22 mouse cellular contexts compared by ENCODE assay signal in genomic region chr10:20362450-20363118, GRCm38 (mm10). TPM values are rescaled to one million over a fixed set of nuclear protein-coding genes. Genes with fewer than 3 reads are reported as not detected.
DNase-seq lines count a peak whose midpoint lies in the region; ATAC-seq lines count a peak whose summit lies in the region.
"Had no signal": no experiment of that assay in that cellular context is flagged by ENCODE, and none has a peak within 500 bp of the region (broad histone marks: within the 10 kb centered on the region; RNA-seq: fewer than 3 reads in every experiment).

No protein-coding gene starts in this region.

- WGBS in forebrain, embryonic 14.5 days, result 70% methylated on average over 4 of the region's 4 CpGs
- WGBS in forebrain, embryonic 10.5 days, result 85% methylated on average over 4 of the region's 4 CpGs
- 72% methylated on average over 4 of the region's 4 CpGs for WGBS in hindbrain, embryonic 16.5 days
- WGBS in hindbrain, embryonic 11.5 days, result 83% methylated on average over 4 of the region's 4 CpGs
- WGBS in neural tube, embryonic 12.5 days, result 84% methylated on average over 4 of the region's 4 CpGs

- H3K36me3 ChIP-seq in forebrain, embryonic 14.5 days (ENCODE audit: control insufficient read depth, insufficient read depth, low read length), result no peaks in the 10 kb centered on the region
- peaks cover 34% of the 10 kb centered on the region for H3K36me3 ChIP-seq in forebrain, embryonic 10.5 days (replicated peaks)
- no peaks in the 10 kb centered on the region for H3K36me3 ChIP-seq in hindbrain, embryonic 16.5 days (ENCODE audit: control insufficient read depth, insufficient read depth, low read length)
- no peaks in the 10 kb centered on the region; the same call in 1 of the 2 replicates for H3K36me3 ChIP-seq in hindbrain, embryonic 11.5 days (ENCODE audit: control insufficient read depth, insufficient read depth, low read length)
- H3K36me3 ChIP-seq in neural tube, embryonic 12.5 days, result peaks cover 4% of the 10 kb centered on the region
- H3K36me3 ChIP-seq: embryonic facial prominence, embryonic 15.5 days had no signal

- H3K27me3 ChIP-seq in forebrain, embryonic 14.5 days (replicated peaks; ENCODE audit: control insufficient read depth, insufficient read depth, low read length), result no peaks in the 10 kb centered on the region
- no peaks in the 10 kb centered on the region for H3K27me3 ChIP-seq in forebrain, embryonic 10.5 days (ENCODE audit: poor library complexity, severe bottlenecking)
- no peaks in the 10 kb centered on the region for H3K27me3 ChIP-seq in hindbrain, embryonic 16.5 days (replicated peaks; ENCODE audit: control insufficient read depth, insufficient read depth, low read length)
- H3K27me3 ChIP-seq in hindbrain, embryonic 11.5 days (ENCODE audit: control insufficient read depth, insufficient read depth, low read length), result no peaks in the 10 kb centered on the region
- no peaks in the 10 kb centered on the region for H3K27me3 ChIP-seq in neural tube, embryonic 12.5 days (replicated peaks)
- H3K27me3 ChIP-seq: embryonic facial prominence, embryonic 15.5 days; limb, embryonic 13.5 days; liver, embryonic 12.5 days; midbrain, embryonic 12.5 days had no signal

- H3K4me3 ChIP-seq in forebrain, embryonic 14.5 days (ENCODE audit: low read depth, low read length), result no peak overlapping the region
- no peak overlapping the region for H3K4me3 ChIP-seq in forebrain, embryonic 10.5 days
- H3K4me3 ChIP-seq in hindbrain, embryonic 16.5 days (ENCODE audit: low read length), result no peak overlapping the region
- no peak overlapping the region for H3K4me3 ChIP-seq in hindbrain, embryonic 11.5 days (ENCODE audit: low read depth, low read length)
- no peak overlapping the region for H3K4me3 ChIP-seq in neural tube, embryonic 12.5 days
- H3K4me3 ChIP-seq: embryonic facial prominence, embryonic 15.5 days; heart, embryonic 10.5 days; limb, embryonic 13.5 days; liver, embryonic 12.5 days; midbrain, embryonic 12.5 days; myocyte had no signal

- no peaks in the 10 kb centered on the region for H3K4me1 ChIP-seq in forebrain, embryonic 14.5 days (ENCODE audit: control insufficient read depth, insufficient read depth, low read length)
- H3K4me1 ChIP-seq in forebrain, embryonic 10.5 days, result peaks cover 4% of the 10 kb centered on the region; the same call in 1 of the 2 replicates
- no peaks in the 10 kb centered on the region for H3K4me1 ChIP-seq in hindbrain, embryonic 16.5 days (ENCODE audit: control insufficient read depth, insufficient read depth, low read depth, low read length)
- no peaks in the 10 kb centered on the region for H3K4me1 ChIP-seq in hindbrain, embryonic 11.5 days (replicated peaks; ENCODE audit: control insufficient read depth, insufficient read depth, low read length)
- H3K4me1 ChIP-seq in neural tube, embryonic 12.5 days, result no peaks in the 10 kb centered on the region
- H3K4me1 ChIP-seq: embryonic facial prominence, embryonic 15.5 days; heart, embryonic 10.5 days; limb, embryonic 13.5 days; liver, embryonic 12.5 days; midbrain, embryonic 12.5 days had no signal

- peak; percentile 39 for DNase-seq in forebrain, embryonic 14.5 days (ENCODE audit: low spot score)
- no peak for DNase-seq in forebrain, embryonic 10.5 days (ENCODE audit: extremely low spot score, low spot score)
- no peak for DNase-seq in hindbrain, embryonic 11.5 days (ENCODE audit: low spot score)
- DNase-seq in neural tube, embryonic 10.5 days (ENCODE audit: extremely low spot score, low spot score), result no peak
- DNase-seq in heart, adult 9 months (ENCODE audit: low spot score in 2 of 2), result no peak
- DNase-seq: adrenal gland, postnatal 25 days; cerebellum, adult 11 months; cerebellum, adult 9-11 months; gastrocnemius, postnatal 36 days; kidney, postnatal 25 days; right cerebral cortex, postnatal 14 days; thymus, adult 2 months had no signal

- no peak overlapping the region for H3K4me2 ChIP-seq in forebrain, embryonic 14.5 days (ENCODE audit: low read length)
- no peak overlapping the region for H3K4me2 ChIP-seq in hindbrain, embryonic 16.5 days (ENCODE audit: low read length)
- no peak overlapping the region for H3K4me2 ChIP-seq in hindbrain, embryonic 11.5 days (replicated peaks; ENCODE audit: low read depth, low read length)
- H3K4me2 ChIP-seq in neural tube, embryonic 12.5 days (replicated peaks), result no peak overlapping the region
- H3K4me2 ChIP-seq: embryonic facial prominence, embryonic 15.5 days; limb, embryonic 13.5 days; liver, embryonic 12.5 days; midbrain, embryonic 12.5 days had no signal

- ATAC-seq in forebrain, embryonic 14.5 days, result peak; percentile 38; the same call in 1 of the 2 replicates
- peak; percentile 31; the same call in 1 of the 2 replicates for ATAC-seq in hindbrain, embryonic 16.5 days
- ATAC-seq in hindbrain, embryonic 11.5 days (ENCODE audit: low FRiP score), result no peak
- ATAC-seq in neural tube, embryonic 12.5 days (ENCODE audit: low FRiP score, low read depth), result peak; percentile 58; the same call in 1 of the 2 replicates
- ATAC-seq: intestine, embryonic 16.5 days; liver, embryonic 12.5 days had no signal

- no peaks in the 10 kb centered on the region; the same call in 1 of the 2 replicates for H3K9me3 ChIP-seq in forebrain, embryonic 14.5 days (replicated peaks; ENCODE audit: control insufficient read depth, low read length)
- H3K9me3 ChIP-seq in forebrain, embryonic 10.5 days, result peaks cover 4% of the 10 kb centered on the region; the same call in 1 of the 2 replicates
- H3K9me3 ChIP-seq in hindbrain, embryonic 16.5 days (ENCODE audit: control insufficient read depth, low read length), result no peaks in the 10 kb centered on the region; the same call in 1 of the 2 replicates
- H3K9me3 ChIP-seq in hindbrain, embryonic 11.5 days (ENCODE audit: control insufficient read depth, low read length), result no peaks in the 10 kb centered on the region
- H3K9me3 ChIP-seq in neural tube, embryonic 12.5 days, result no peaks in the 10 kb centered on the region

- no peak overlapping the region for H3K27ac ChIP-seq in forebrain, embryonic 14.5 days (ENCODE audit: low read depth, low read length)
- no peak overlapping the region for H3K27ac ChIP-seq in forebrain, embryonic 10.5 days
- H3K27ac ChIP-seq in hindbrain, embryonic 16.5 days (ENCODE audit: low read depth, low read length), result no peak overlapping the region
- no peak overlapping the region for H3K27ac ChIP-seq in hindbrain, embryonic 11.5 days (ENCODE audit: low read depth, low read length)
- no peak overlapping the region for H3K27ac ChIP-seq in neural tube, embryonic 12.5 days
- H3K27ac ChIP-seq: embryonic facial prominence, embryonic 15.5 days; heart, embryonic 10.5 days; limb, embryonic 13.5 days; liver, embryonic 12.5 days; midbrain, embryonic 12.5 days; stomach, postnatal 0 days had no signal

- no peak overlapping the region for H3K9ac ChIP-seq in forebrain, embryonic 14.5 days (ENCODE audit: low read length)
- no peak overlapping the region for H3K9ac ChIP-seq in hindbrain, embryonic 16.5 days (ENCODE audit: low read depth, low read length)
- H3K9ac ChIP-seq in hindbrain, embryonic 11.5 days (ENCODE audit: low read depth, low read length), result no peak overlapping the region
- no peak overlapping the region for H3K9ac ChIP-seq in neural tube, embryonic 12.5 days
- H3K9ac ChIP-seq: embryonic facial prominence, embryonic 15.5 days; limb, embryonic 13.5 days; liver, embryonic 12.5 days; midbrain, embryonic 12.5 days had no signal

RNA-seq across cellular contexts. Expression of gene Mtfr2, which starts 15.0 kb away (rescaled TPM):
- 0.80 and 1.1 TPM in 2 replicates for polyA plus RNA-seq in forebrain, embryonic 14.5 days (2014; fragmentation: Nextera tagmentation; extraction: Ambion mirVana)
- polyA plus RNA-seq in forebrain, embryonic 10.5 days (2016; fragmentation: Nextera tagmentation; extraction: Ambion mirVana), result 3.1 and 3.3 TPM in 2 replicates
- polyA plus RNA-seq in hindbrain, embryonic 16.5 days (2015; fragmentation: Nextera tagmentation; extraction: Ambion mirVana), result 0.61 and 0.96 TPM in 2 replicates
- 2.3 and 3.7 TPM in 2 replicates for polyA plus RNA-seq in hindbrain, embryonic 11.5 days (2014; fragmentation: Nextera tagmentation; extraction: Ambion mirVana)
- 1.1 and 1.2 TPM in 2 replicates for polyA plus RNA-seq in neural tube, embryonic 12.5 days (2016; fragmentation: Nextera tagmentation; extraction: Ambion mirVana)

RNA-seq across cellular contexts. Expression of gene Bclaf1, which starts 50.3 kb away (rescaled TPM):
- 137 and 143 TPM in 2 replicates for polyA plus RNA-seq in forebrain, embryonic 14.5 days (2014; fragmentation: Nextera tagmentation; extraction: Ambion mirVana)
- 179 and 183 TPM in 2 replicates for polyA plus RNA-seq in forebrain, embryonic 10.5 days (2016; fragmentation: Nextera tagmentation; extraction: Ambion mirVana)
- 89.5 and 97.1 TPM in 2 replicates for polyA plus RNA-seq in hindbrain, embryonic 16.5 days (2015; fragmentation: Nextera tagmentation; extraction: Ambion mirVana)
- 177 and 181 TPM in 2 replicates for polyA plus RNA-seq in hindbrain, embryonic 11.5 days (2014; fragmentation: Nextera tagmentation; extraction: Ambion mirVana)
- 139 and 143 TPM in 2 replicates for polyA plus RNA-seq in neural tube, embryonic 12.5 days (2016; fragmentation: Nextera tagmentation; extraction: Ambion mirVana)
